Mouse (Mus musculus): ENCODE data around the gene Srrt.

- TF ChIP-seq MAFK (IDR thresholded peaks at IDR 0.05; ENCODE audit: insufficient read depth, low read depth, low read length) (no peak), ZNF384 (IDR thresholded peaks at IDR 0.05; ENCODE audit: low read depth, low read length) (no peak), HCFC1 (IDR thresholded peaks at IDR 0.05; ENCODE audit: borderline replicate concordance, insufficient read depth, low read length) (no peak)
These were observed 952 bp downstream of the Srrt start for GRCm38 (mm10) chr5:137306439-137307005.

Data from ES-E14 (cell line).